Mouse (Mus musculus): ENCODE results near the gene Olfr1105. TPM values are rescaled to one million over a fixed set of nuclear protein-coding genes. Genes with fewer than 3 reads are reported as not detected.

The Olfr1105 gene
- polyA plus RNA-seq (2015; fragmentation: Nextera tagmentation; extraction: Ambion mirVana) = not detected in 2 replicates

GRCm38 (mm10) chr2:87036431-87036830 is at the start of gene Olfr1105:
TSS of gene Olfr1105 (minus strand) at chr2:87036531.
- Histone ChIP-seq H3K27ac (no peak within 1 kb of the TSS), H3K27me3 (no peaks in the 10 kb centered on the region), H3K9ac (no peak within 1 kb of the TSS), H3K4me2 (no peak within 1 kb of the TSS), H3K4me1 (replicated peaks) (no peaks in the 10 kb centered on the region), H3K4me3 (no peak within 1 kb of the TSS), H3K9me3 (replicated peaks) (no peaks in the 10 kb centered on the region), H3K36me3 (no peaks in the 10 kb centered on the region)
- no peak for ATAC-seq (replicated peaks; ENCODE audit: insufficient number of reproducible peaks, insufficient read depth, low FRiP score, low read depth)

- no peak within 1 kb of the TSS for H3K4me3 ChIP-seq
- H3K36me3 ChIP-seq = no peaks in the 10 kb centered on the region
- no peaks in the 10 kb centered on the region for H3K27me3 ChIP-seq
- H3K27ac ChIP-seq = no peak within 1 kb of the TSS
- H3K4me2 ChIP-seq = no peak within 1 kb of the TSS
- WGBS = 79% methylated on average over 1 of the region's 1 CpGs
- H3K9ac ChIP-seq = no peak within 1 kb of the TSS
- no peaks in the 10 kb centered on the region for H3K9me3 ChIP-seq (replicated peaks)
- ATAC-seq (replicated peaks; ENCODE audit: insufficient number of reproducible peaks, insufficient read depth, low FRiP score, low read depth) = no peak
- no peaks in the 10 kb centered on the region for H3K4me1 ChIP-seq (replicated peaks)
Measured at GRCm38 (mm10) chr2:87075717-87076116, 39.4 kb upstream of the Olfr1105 start, which contains the start of gene Olfr1107. TSS of gene Olfr1107 (minus strand) at chr2:87075817.

GRCm38 (mm10) chr2:87052173-87052572 is 15.8 kb upstream of the Olfr1105 start, which contains the start of gene Olfr1106:
TSS of gene Olfr1106 (minus strand) at chr2:87052273.
- Histone ChIP-seq H3K27me3 (no peaks in the 10 kb centered on the region), H3K9ac (no peak within 1 kb of the TSS), H3K4me3 (no peak within 1 kb of the TSS), H3K27ac (no peak within 1 kb of the TSS), H3K4me2 (no peak within 1 kb of the TSS), H3K4me1 (replicated peaks) (no peaks in the 10 kb centered on the region), H3K36me3 (no peaks in the 10 kb centered on the region), H3K9me3 (replicated peaks) (no peaks in the 10 kb centered on the region)
- ATAC-seq (replicated peaks; ENCODE audit: insufficient number of reproducible peaks, insufficient read depth, low FRiP score, low read depth) = no peak
- WGBS = 57% methylated on average over 1 of the region's 1 CpGs

GRCm38 (mm10) chr2:87026980-87027379 is 9.4 kb downstream of the Olfr1105 start, which contains the start of gene Olfr1104:
TSS of gene Olfr1104 (minus strand) at chr2:87027080.
- no peak within 1 kb of the TSS for H3K27ac ChIP-seq
- H3K9me3 ChIP-seq (replicated peaks) = no peaks in the 10 kb centered on the region
- no peak for ATAC-seq (replicated peaks; ENCODE audit: insufficient number of reproducible peaks, insufficient read depth, low FRiP score, low read depth)
- H3K4me3 ChIP-seq = no peak within 1 kb of the TSS
- no peak within 1 kb of the TSS for H3K4me2 ChIP-seq
- no peak within 1 kb of the TSS for H3K9ac ChIP-seq
- WGBS = 63% methylated on average over 1 of the region's 1 CpGs
- no peaks in the 10 kb centered on the region for H3K27me3 ChIP-seq
- H3K36me3 ChIP-seq = no peaks in the 10 kb centered on the region
- H3K4me1 ChIP-seq (replicated peaks) = no peaks in the 10 kb centered on the region

GRCm38 (mm10) chr2:86998098-86998497 is 38.2 kb downstream of the Olfr1105 start, which contains the start of gene Olfr1102:
TSS of gene Olfr1102 (plus strand) at chr2:86998398.
- no peaks in the 10 kb centered on the region for H3K36me3 ChIP-seq
- H3K4me1 ChIP-seq (replicated peaks) = no peaks in the 10 kb centered on the region
- H3K9me3 ChIP-seq (replicated peaks) = no peaks in the 10 kb centered on the region
- H3K4me3 ChIP-seq = no peak within 1 kb of the TSS
- ATAC-seq (replicated peaks; ENCODE audit: insufficient number of reproducible peaks, insufficient read depth, low FRiP score, low read depth) = no peak
- H3K4me2 ChIP-seq = no peak within 1 kb of the TSS
- H3K9ac ChIP-seq = no peak within 1 kb of the TSS
- H3K27ac ChIP-seq = no peak within 1 kb of the TSS
- no peaks in the 10 kb centered on the region for H3K27me3 ChIP-seq

- H3K9me3 ChIP-seq (replicated peaks) = no peaks in the 10 kb centered on the region
- WGBS = 63% methylated on average over 3 of the region's 3 CpGs
- no peak within 1 kb of the TSS for H3K4me2 ChIP-seq
- H3K4me3 ChIP-seq = no peak within 1 kb of the TSS
- no peak within 1 kb of the TSS for H3K27ac ChIP-seq
- no peak within 1 kb of the TSS for H3K9ac ChIP-seq
- no peaks in the 10 kb centered on the region for H3K27me3 ChIP-seq
- H3K4me1 ChIP-seq (replicated peaks) = no peaks in the 10 kb centered on the region
- no peaks in the 10 kb centered on the region for H3K36me3 ChIP-seq
- no peak for ATAC-seq (replicated peaks; ENCODE audit: insufficient number of reproducible peaks, insufficient read depth, low FRiP score, low read depth)
Measured at GRCm38 (mm10) chr2:86991121-86991520, 45.2 kb downstream of the Olfr1105 start, which contains the start of gene Olfr1101. TSS of gene Olfr1101 (minus strand) at chr2:86991221.

Other genes starting within 250 kb of the Olfr1105 start
- not detected in 2 replicates for gene Olfr141, start 226.5 kb downstream of the Olfr1105 start, polyA plus RNA-seq (2015; fragmentation: Nextera tagmentation; extraction: Ambion mirVana)
- gene Olfr1094, start 211.9 kb downstream of the Olfr1105 start, polyA plus RNA-seq (2015; fragmentation: Nextera tagmentation; extraction: Ambion mirVana) = not detected in 2 replicates
- gene Olfr1095, start 184.8 kb downstream of the Olfr1105 start, polyA plus RNA-seq (2015; fragmentation: Nextera tagmentation; extraction: Ambion mirVana) = not detected in 2 replicates
- not detected in 2 replicates for gene Gm13723, start 161.7 kb downstream of the Olfr1105 start, polyA plus RNA-seq (2015; fragmentation: Nextera tagmentation; extraction: Ambion mirVana)
- gene Olfr1097, start 144.3 kb downstream of the Olfr1105 start, polyA plus RNA-seq (2015; fragmentation: Nextera tagmentation; extraction: Ambion mirVana) = not detected in 2 replicates
- not detected in 2 replicates for gene Olfr1098, start 112.0 kb downstream of the Olfr1105 start, polyA plus RNA-seq (2015; fragmentation: Nextera tagmentation; extraction: Ambion mirVana)
- not detected in 2 replicates for gene Olfr1099, start 75.8 kb downstream of the Olfr1105 start, polyA plus RNA-seq (2015; fragmentation: Nextera tagmentation; extraction: Ambion mirVana)
- not detected in 2 replicates for gene Olfr1100, start 56.6 kb downstream of the Olfr1105 start, polyA plus RNA-seq (2015; fragmentation: Nextera tagmentation; extraction: Ambion mirVana)
- not detected in 2 replicates for gene Olfr1101, start 45.3 kb downstream of the Olfr1105 start, polyA plus RNA-seq (2015; fragmentation: Nextera tagmentation; extraction: Ambion mirVana)
- gene Olfr1102, start 38.1 kb downstream of the Olfr1105 start, polyA plus RNA-seq (2015; fragmentation: Nextera tagmentation; extraction: Ambion mirVana) = not detected in 2 replicates
- not detected in 2 replicates for gene Olfr1104, start 9.5 kb downstream of the Olfr1105 start, polyA plus RNA-seq (2015; fragmentation: Nextera tagmentation; extraction: Ambion mirVana)
- not detected in 2 replicates for gene Olfr1106, start 15.7 kb upstream of the Olfr1105 start, polyA plus RNA-seq (2015; fragmentation: Nextera tagmentation; extraction: Ambion mirVana)
- gene Olfr1107, start 39.3 kb upstream of the Olfr1105 start, polyA plus RNA-seq (2015; fragmentation: Nextera tagmentation; extraction: Ambion mirVana) = not detected in 2 replicates
- not detected in 2 replicates for gene Olfr1109, start 59.5 kb upstream of the Olfr1105 start, polyA plus RNA-seq (2015; fragmentation: Nextera tagmentation; extraction: Ambion mirVana)
- not detected in 2 replicates for gene Olfr259, start 78.0 kb upstream of the Olfr1105 start, polyA plus RNA-seq (2015; fragmentation: Nextera tagmentation; extraction: Ambion mirVana)
- gene Olfr1110, start 103.8 kb upstream of the Olfr1105 start, polyA plus RNA-seq (2015; fragmentation: Nextera tagmentation; extraction: Ambion mirVana) = not detected in 2 replicates
- not detected in 2 replicates for gene Olfr1111, start 116.1 kb upstream of the Olfr1105 start, polyA plus RNA-seq (2015; fragmentation: Nextera tagmentation; extraction: Ambion mirVana)
- gene Olfr1112, start 151.3 kb upstream of the Olfr1105 start, polyA plus RNA-seq (2015; fragmentation: Nextera tagmentation; extraction: Ambion mirVana) = not detected in 2 replicates
- gene Olfr1113, start 172.4 kb upstream of the Olfr1105 start, polyA plus RNA-seq (2015; fragmentation: Nextera tagmentation; extraction: Ambion mirVana) = not detected in 2 replicates
- gene Olfr1115, start 211.5 kb upstream of the Olfr1105 start, polyA plus RNA-seq (2015; fragmentation: Nextera tagmentation; extraction: Ambion mirVana) = not detected in 2 replicates
- gene Olfr1116, start 231.0 kb upstream of the Olfr1105 start, polyA plus RNA-seq (2015; fragmentation: Nextera tagmentation; extraction: Ambion mirVana) = not detected in 2 replicates

All from heart, embryonic 15.5 days (tissue).